Mouse (Mus musculus) stomach, embryonic 16.5 days (tissue): Measurements from ENCODE around the gene Tnip1. TPM values are rescaled to one million over a fixed set of nuclear protein-coding genes. Genes with fewer than 3 reads are reported as not detected.
A peak's percentile ranks its signal among the peaks of the same experiment; 100 is the strongest.

Experiments
- ATAC-seq: fragments of 200-750 bp; cut with Nextera tagmentation; 2 replicates; pipeline ENCODE4 v1.8.0; 2017; ENCODE audit warnings: moderate number of reproducible peaks, moderate TSS enrichment; ENCODE audit not compliant: insufficient read depth, low FRiP score
- H3K27ac ChIP-seq: fragments of 300-500 bp; sonication (generic); 2 replicates; pipeline ENCODE4 v1.5.1; 2014; ENCODE audit warnings: low read length
- H3K27me3 ChIP-seq: fragments of 300-500 bp; sonication (generic); 2 replicates; pipeline ENCODE4 v1.6.1; 2014; ENCODE audit warnings: low read length, control low read depth, mixed read lengths; ENCODE audit not compliant: control insufficient read depth, insufficient read depth
- H3K36me3 ChIP-seq: fragments of 300-500 bp; sonication (generic); 2 replicates; pipeline ENCODE4 v1.6.1; 2014; ENCODE audit warnings: low read length; ENCODE audit not compliant: control insufficient read depth, insufficient read depth
- H3K4me1 ChIP-seq: fragments of 300-500 bp; sonication (generic); 2 replicates; pipeline ENCODE4 v1.6.1; 2014; ENCODE audit warnings: low read length, control low read depth, mixed read lengths; ENCODE audit not compliant: control insufficient read depth, insufficient read depth
- H3K4me2 ChIP-seq: fragments of 300-500 bp; sonication (generic); 2 replicates; pipeline ENCODE4 v1.6.1; 2014; ENCODE audit warnings: low read depth, low read length, mixed read lengths
- H3K4me3 ChIP-seq: fragments of 300-500 bp; sonication (generic); replicated peaks from 2 replicates; pipeline ENCODE4 v1.5.1; 2014; ENCODE audit warnings: mild to moderate bottlenecking, low read length
- H3K9ac ChIP-seq: fragments of 300-500 bp; sonication (generic); 2 replicates; pipeline ENCODE4 v1.6.1; 2014; ENCODE audit warnings: low read length
- H3K9me3 ChIP-seq: fragments of 300-500 bp; sonication (generic); replicated peaks from 2 replicates; pipeline ENCODE4 v1.6.1; 2016; ENCODE audit warnings: low read length, control low read depth; ENCODE audit not compliant: control insufficient read depth
- WGBS: fragments of 180-500 bp; shearing (Covaris S2); extraction: QIAGEN DNeasy Blood & Tissue Kit; methylation state at CpG from one replicate; pipeline ENCODE4 v1.1.7; 2014; 5-methylcytosine and 5-hydroxymethylcytosine counted together
- polyA plus RNA-seq: library from polyadenylated mRNA; unstranded; fragments of >200 nt; fragmentation: Nextera tagmentation; extraction: Ambion mirVana; gene quantifications from 2 replicates; pipeline ENCODE4 v1.2.1, GENCODE M21; 2015

The Tnip1 gene
- polyA plus RNA-seq, 1 experiment from 2014 or later: 23.1 TPM

GRCm38 (mm10) chr11:54887927-54888326 lies 74.8 kb downstream of the Tnip1 start:
- no peak overlapping the region for H3K9ac ChIP-seq
- no peaks in the 10 kb centered on the region for H3K27me3 ChIP-seq
- H3K4me3 ChIP-seq: no peak overlapping the region
- H3K4me2 ChIP-seq: no peak overlapping the region
- ATAC-seq: no peak
- WGBS: 64% methylated on average over 6 of the region's 6 CpGs
- H3K4me1 ChIP-seq: peaks cover 5% of the 10 kb centered on the region
- no peaks in the 10 kb centered on the region for H3K9me3 ChIP-seq
- no peak overlapping the region for H3K27ac ChIP-seq
- no peaks in the 10 kb centered on the region for H3K36me3 ChIP-seq

DNA sequence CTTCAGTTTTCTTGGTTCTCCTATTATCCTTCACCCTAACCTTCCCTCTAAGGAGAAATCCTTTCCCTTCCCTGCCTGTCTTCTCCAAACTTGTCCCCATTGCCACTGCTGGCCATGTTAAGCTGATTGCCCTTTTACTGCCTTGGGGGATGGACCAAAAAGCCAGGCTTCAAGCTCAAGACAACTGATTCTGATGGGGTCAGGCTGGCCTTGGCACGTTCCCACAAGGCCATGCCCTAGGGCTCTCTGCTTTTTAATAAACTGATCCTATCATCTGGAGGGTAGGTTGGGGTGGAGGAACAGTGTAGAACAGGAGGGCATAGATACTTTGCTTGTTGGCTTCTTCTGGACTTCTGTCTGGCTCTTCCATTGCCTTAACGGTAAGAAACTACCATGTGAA lies 77.3 kb downstream of the Tnip1 start:
- ATAC-seq: no peak
- no peaks in the 10 kb centered on the region for H3K27me3 ChIP-seq
- H3K36me3 ChIP-seq: no peaks in the 10 kb centered on the region
- H3K4me1 ChIP-seq: peaks cover 10% of the 10 kb centered on the region
- no peak overlapping the region for H3K4me2 ChIP-seq
- peak overlapping the region; percentile 26; the same call in 1 of the 2 replicates for H3K27ac ChIP-seq
- 85% methylated on average over 2 of the region's 2 CpGs for WGBS
- H3K9me3 ChIP-seq: no peaks in the 10 kb centered on the region
- H3K9ac ChIP-seq: no peak overlapping the region
- no peak overlapping the region for H3K4me3 ChIP-seq

DNA sequence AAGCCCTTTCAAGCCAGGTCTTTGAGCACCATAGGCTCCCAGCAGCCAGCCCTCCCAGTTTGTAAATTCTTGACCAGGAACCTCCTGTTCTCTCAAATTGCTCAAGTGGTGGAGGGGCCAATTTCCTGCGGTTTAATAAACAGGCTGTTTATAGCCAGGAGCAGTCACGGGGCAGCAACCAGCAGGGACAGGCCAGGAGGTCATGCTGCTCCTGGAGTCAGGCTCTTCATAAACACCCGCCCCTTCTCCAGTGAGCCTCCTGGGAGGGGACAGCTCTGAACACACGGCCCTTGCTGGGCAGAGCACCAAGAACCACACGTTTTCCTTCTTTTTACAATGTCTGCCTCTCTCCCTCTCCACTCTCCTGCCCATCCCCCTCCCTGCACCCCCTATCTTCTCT lies 77.8 kb downstream of the Tnip1 start:
- no peaks in the 10 kb centered on the region for H3K9me3 ChIP-seq
- H3K36me3 ChIP-seq: no peaks in the 10 kb centered on the region
- peak; percentile 45; the same call in 1 of the 2 replicates for ATAC-seq
- no peaks in the 10 kb centered on the region for H3K27me3 ChIP-seq
- no peak overlapping the region for H3K4me3 ChIP-seq
- peaks cover 10% of the 10 kb centered on the region for H3K4me1 ChIP-seq
- H3K4me2 ChIP-seq: no peak overlapping the region
- WGBS: 18% methylated on average over 5 of the region's 5 CpGs
- peak overlapping the region; percentile 26 for H3K27ac ChIP-seq
- H3K9ac ChIP-seq: no peak overlapping the region

- Histone ChIP-seq H3K27ac (peak overlapping the region; percentile 8; the same call in 1 of the 2 replicates), H3K9ac (no peak overlapping the region), H3K4me3 (no peak overlapping the region), H3K4me1 (peaks cover 10% of the 10 kb centered on the region), H3K36me3 (no peaks in the 10 kb centered on the region), H3K27me3 (no peaks in the 10 kb centered on the region), H3K4me2 (no peak overlapping the region), H3K9me3 (no peaks in the 10 kb centered on the region)
- ATAC-seq: no peak
- 71% methylated on average over 5 of the region's 5 CpGs for WGBS
These were observed 78.4 kb downstream of the Tnip1 start for GRCm38 (mm10) chr11:54884197-54884828.

DNA sequence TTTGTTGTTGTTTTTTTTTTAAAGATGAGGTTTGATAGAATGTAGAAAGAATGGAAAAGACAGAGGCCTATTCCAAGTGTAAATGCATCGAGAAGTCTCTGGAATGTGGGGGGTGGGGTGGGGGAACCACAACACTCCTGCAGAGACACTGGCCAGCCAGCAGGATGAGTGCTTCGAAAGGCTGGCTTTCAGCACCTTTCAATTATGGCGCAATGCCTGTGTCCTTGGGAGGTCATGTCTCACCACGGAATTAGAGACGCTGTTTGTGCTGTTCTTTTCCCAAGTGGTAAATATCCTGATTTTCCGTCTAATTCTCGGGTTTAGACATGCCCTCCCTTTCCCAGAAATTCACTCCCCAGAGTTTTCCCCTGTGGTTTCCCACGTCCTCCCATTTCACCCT lies 80.0 kb downstream of the Tnip1 start:
- H3K36me3 ChIP-seq: no peaks in the 10 kb centered on the region
- H3K4me1 ChIP-seq: peaks cover 10% of the 10 kb centered on the region
- 39% methylated on average over 8 of the region's 8 CpGs for WGBS
- H3K9ac ChIP-seq: no peak overlapping the region
- ATAC-seq: no peak
- H3K27ac ChIP-seq: no peak overlapping the region
- H3K4me3 ChIP-seq: no peak overlapping the region
- no peaks in the 10 kb centered on the region for H3K9me3 ChIP-seq
- H3K27me3 ChIP-seq: no peaks in the 10 kb centered on the region
- H3K4me2 ChIP-seq: no peak overlapping the region

GRCm38 (mm10) chr11:54881051-54881474 lies 81.7 kb downstream of the Tnip1 start:
- H3K4me1 ChIP-seq: peaks cover 10% of the 10 kb centered on the region
- H3K36me3 ChIP-seq: no peaks in the 10 kb centered on the region
- 0 out of 2 replicates have a peak, but pooled peaks have one; percentile 12 for ATAC-seq
- H3K4me3 ChIP-seq: no peak overlapping the region
- no peak overlapping the region for H3K27ac ChIP-seq
- H3K9ac ChIP-seq: no peak overlapping the region
- 14% methylated on average over 2 of the region's 2 CpGs for WGBS
- no peak overlapping the region for H3K4me2 ChIP-seq
- H3K9me3 ChIP-seq: no peaks in the 10 kb centered on the region
- no peaks in the 10 kb centered on the region for H3K27me3 ChIP-seq

DNA sequence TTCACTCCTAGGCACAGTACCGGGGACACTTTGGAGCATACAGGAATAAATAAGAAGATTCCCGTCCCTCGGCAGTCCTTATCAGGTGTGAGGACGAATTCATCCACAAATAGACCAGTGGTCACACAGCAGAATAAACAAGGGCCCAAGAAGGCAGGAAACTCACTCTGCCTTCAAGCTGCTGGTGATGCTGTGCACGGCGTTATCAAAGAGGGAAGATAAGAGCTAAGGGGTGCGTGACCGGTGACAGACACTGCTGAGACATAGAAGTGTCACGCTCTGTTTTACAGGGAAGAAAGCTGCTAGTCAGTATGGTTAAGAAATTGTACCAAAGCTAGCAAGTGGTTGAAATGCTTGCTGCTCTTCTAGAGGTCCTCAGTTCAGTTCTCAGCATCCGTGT lies 82.8 kb downstream of the Tnip1 start:
- WGBS: 45% methylated on average over 10 of the region's 10 CpGs
- no peak for ATAC-seq
- Histone ChIP-seq H3K36me3 (no peaks in the 10 kb centered on the region), H3K9me3 (no peaks in the 10 kb centered on the region), H3K4me1 (peaks cover 5% of the 10 kb centered on the region; the same call in 1 of the 2 replicates), H3K27ac (no peak overlapping the region), H3K27me3 (no peaks in the 10 kb centered on the region), H3K4me3 (no peak overlapping the region), H3K9ac (no peak overlapping the region), H3K4me2 (no peak overlapping the region)

DNA sequence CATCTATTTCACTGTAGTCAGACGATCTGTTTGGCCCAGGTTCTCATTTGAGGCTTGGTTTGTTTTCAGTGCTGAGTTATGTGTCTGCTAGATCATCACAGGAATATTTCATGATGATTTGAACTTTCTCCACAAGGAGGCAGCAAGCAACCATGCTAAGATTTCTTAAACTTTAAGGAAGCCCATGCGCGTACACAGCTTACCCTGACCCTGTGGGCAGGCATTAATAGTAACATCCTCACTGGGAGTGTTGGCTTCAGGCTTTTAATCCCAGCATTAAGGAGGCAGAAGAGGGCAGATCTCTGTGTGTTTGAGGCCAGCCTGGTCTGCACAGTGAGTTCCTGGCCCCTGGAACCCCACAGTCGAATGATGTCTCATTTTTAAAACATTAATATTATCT lies 83.3 kb downstream of the Tnip1 start:
- no peak overlapping the region for H3K4me3 ChIP-seq
- peak; percentile 45; the same call in 1 of the 2 replicates for ATAC-seq
- H3K27ac ChIP-seq: no peak overlapping the region
- no peaks in the 10 kb centered on the region for H3K36me3 ChIP-seq
- H3K9ac ChIP-seq: no peak overlapping the region
- H3K27me3 ChIP-seq: no peaks in the 10 kb centered on the region
- 24% methylated on average over 4 of the region's 4 CpGs for WGBS
- H3K4me1 ChIP-seq: 0 out of 2 replicates have a peak, but pooled peaks cover 5% of the 10 kb centered on the region
- no peaks in the 10 kb centered on the region for H3K9me3 ChIP-seq
- no peak overlapping the region for H3K4me2 ChIP-seq

GRCm38 (mm10) chr11:54878893-54879292 lies 83.8 kb downstream of the Tnip1 start:
- Histone ChIP-seq H3K4me3 (no peak overlapping the region), H3K27ac (no peak overlapping the region), H3K9ac (no peak overlapping the region), H3K4me1 (0 out of 2 replicates have a peak, but pooled peaks cover 5% of the 10 kb centered on the region), H3K36me3 (peaks cover 5% of the 10 kb centered on the region; the same call in 1 of the 2 replicates), H3K27me3 (no peaks in the 10 kb centered on the region), H3K4me2 (no peak overlapping the region), H3K9me3 (no peaks in the 10 kb centered on the region)
- WGBS: 74% methylated on average over 6 of the region's 6 CpGs
- no peak for ATAC-seq
